Mouse (Mus musculus) spleen, adult 2 months (tissue): ENCODE measurements around the gene 9230104L09Rik. TPM values are rescaled to one million over a fixed set of nuclear protein-coding genes. Genes with fewer than 3 reads are reported as not detected.

Experiments
- DNase-seq, 2 experiments: peaks; one replicate each; pipeline versions ENCODE4 v3.0.0 to v3.0.0-alpha.2; 2012 to 2021; ENCODE audit warnings: low spot score in 2 of 2, low read depth in 1 of 2
- H3K27ac ChIP-seq: fragments of 200-500 bp; 2 replicates; pipeline ENCODE4 v1.5.1; 2012; ENCODE audit warnings: low read length, inconsistent platforms; ENCODE audit not compliant: insufficient read depth
- H3K27me3 ChIP-seq: fragments of 200-500 bp; 2 replicates; pipeline ENCODE4 v1.6.1; 2012; ENCODE audit warnings: mild to moderate bottlenecking, moderate library complexity, low read length, inconsistent platforms; ENCODE audit not compliant: control insufficient read depth, insufficient read depth
- H3K36me3 ChIP-seq: fragments of 200-500 bp; 2 replicates; pipeline ENCODE4 v1.6.1; 2012; ENCODE audit warnings: mild to moderate bottlenecking, low read length, inconsistent platforms; ENCODE audit not compliant: control insufficient read depth, insufficient read depth
- H3K4me1 ChIP-seq: fragments of 200-500 bp; 2 replicates; pipeline ENCODE4 v1.6.1; 2011; ENCODE audit warnings: inconsistent platforms; ENCODE audit not compliant: control insufficient read depth, insufficient read depth, insufficient read length
- H3K4me3 ChIP-seq: fragments of 200-500 bp; 2 replicates; pipeline ENCODE4 v1.5.1; 2011; ENCODE audit warnings: mild to moderate bottlenecking, inconsistent platforms; ENCODE audit not compliant: insufficient read depth, insufficient read length; ENCODE audit errors: extremely low read depth
- CTCF ChIP-seq: fragments of 200-500 bp; IDR thresholded peaks from 2 replicates; pipeline ENCODE4 v1.5.1; 2011; ENCODE audit warnings: mild to moderate bottlenecking, inconsistent platforms; ENCODE audit not compliant: insufficient read depth, insufficient read length, insufficient replicate concordance; ENCODE audit errors: extremely low read depth
- POLR2A ChIP-seq: fragments of 200-500 bp; IDR thresholded peaks from 2 replicates; pipeline ENCODE4 v1.6.1; 2011; ENCODE audit warnings: low read depth, low read length, inconsistent platforms
- WGBS: fragments of 180-500 bp; shearing (Covaris S2); methylation state at CpG from one replicate; pipeline ENCODE4 v1.1.7; 2018; 5-methylcytosine and 5-hydroxymethylcytosine counted together
- polyA plus RNA-seq: library from polyadenylated mRNA; depleted of rRNA; stranded (reverse); fragments of >200 nt; gene quantifications from 2 replicates; pipeline ENCODE4 v1.2.3, GENCODE M21; 2012; rRNA removed

Gene 9230104L09Rik
- polyA plus RNA-seq, 1 experiment = not detected

GRCm38 (mm10) chr2:148825986-148826385, 38.9 kb downstream of the 9230104L09Rik start:
- Histone ChIP-seq H3K27ac (no peak overlapping the region), H3K27me3 (no peaks in the 10 kb centered on the region), H3K4me3 (no peak overlapping the region), H3K36me3 (no peaks in the 10 kb centered on the region), H3K4me1 (no peaks in the 10 kb centered on the region)
- WGBS = 74% methylated on average over 1 of the region's 1 CpGs
- TF ChIP-seq POLR2A = no peak
- DNase-seq = no peak

GRCm38 (mm10) chr2:148819909-148820308, 44.9 kb downstream of the 9230104L09Rik start, which contains the start of gene Cst13:
Cst13 (plus strand) TSS chr2:148820081.
- TF ChIP-seq CTCF (no peak), POLR2A (no peak)
- Histone ChIP-seq H3K4me3 (no peak within 1 kb of the TSS), H3K4me1 (no peaks in the 10 kb centered on the region), H3K27ac (no peak within 1 kb of the TSS), H3K27me3 (no peaks in the 10 kb centered on the region), H3K36me3 (no peaks in the 10 kb centered on the region)
- no peak for DNase-seq

GRCm38 (mm10) chr2:148806696-148807095, 58.1 kb downstream of the 9230104L09Rik start:
- H3K36me3 ChIP-seq = no peaks in the 10 kb centered on the region
- no peak overlapping the region for H3K4me3 ChIP-seq
- no peaks in the 10 kb centered on the region for H3K27me3 ChIP-seq
- TF ChIP-seq POLR2A (no peak), CTCF (no peak)
- no peaks in the 10 kb centered on the region for H3K4me1 ChIP-seq
- 74% methylated on average over 6 of the region's 6 CpGs for WGBS
- no peak overlapping the region for H3K27ac ChIP-seq
- DNase-seq = no peak

- DNase-seq = no peak
- TF ChIP-seq CTCF (no peak), POLR2A (no peak)
- H3K27me3 ChIP-seq = no peaks in the 10 kb centered on the region
- 16% methylated on average over 3 of the region's 3 CpGs for WGBS
- H3K36me3 ChIP-seq = no peaks in the 10 kb centered on the region
- no peak overlapping the region for H3K27ac ChIP-seq
- H3K4me1 ChIP-seq = no peaks in the 10 kb centered on the region
- H3K4me3 ChIP-seq = no peak overlapping the region
These were observed 63.3 kb downstream of the 9230104L09Rik start for GRCm38 (mm10) chr2:148801491-148801921.

GRCm38 (mm10) chr2:148798485-148798884, 66.4 kb downstream of the 9230104L09Rik start, which contains the start of gene Cst8:
Cst8 (plus strand) TSS chr2:148798785.
- TF ChIP-seq POLR2A = no peak
- no peak for TF ChIP-seq CTCF
- H3K36me3 ChIP-seq = no peaks in the 10 kb centered on the region
- WGBS = 70% methylated on average over 1 of the region's 1 CpGs
- DNase-seq = no peak
- H3K4me3 ChIP-seq = no peak within 1 kb of the TSS
- H3K27ac ChIP-seq = no peak within 1 kb of the TSS
- no peaks in the 10 kb centered on the region for H3K4me1 ChIP-seq
- no peaks in the 10 kb centered on the region for H3K27me3 ChIP-seq

Other genes with a start within 250 kb of the 9230104L09Rik start
- 16.4 and 17.7 TPM in 2 replicates for gene Nxt1, start 192.4 kb downstream of the 9230104L09Rik start, polyA plus RNA-seq
- 2.6 and 2.9 TPM in 2 replicates for gene Gzf1, start 184.0 kb downstream of the 9230104L09Rik start, polyA plus RNA-seq
- 0.13 and 0.15 TPM in 2 replicates for gene Napb, start 132.6 kb downstream of the 9230104L09Rik start, polyA plus RNA-seq
- not detected in 2 replicates for gene Cstl1, start 114.7 kb downstream of the 9230104L09Rik start, polyA plus RNA-seq
- gene Cst11, start 93.5 kb downstream of the 9230104L09Rik start, polyA plus RNA-seq = not detected in 2 replicates
- not detected in 2 replicates for gene 8030411F24Rik, start 83.0 kb downstream of the 9230104L09Rik start, polyA plus RNA-seq
- not detected in 2 replicates for gene Cst12, start 75.7 kb downstream of the 9230104L09Rik start, polyA plus RNA-seq
- gene Cst8, start 66.3 kb downstream of the 9230104L09Rik start, polyA plus RNA-seq = not detected in 2 replicates
- not detected in 2 replicates for gene Cst13, start 45.0 kb downstream of the 9230104L09Rik start, polyA plus RNA-seq
- gene Cst9, start 29.9 kb downstream of the 9230104L09Rik start, polyA plus RNA-seq = not detected in 2 replicates
- 742 and 822 TPM in 2 replicates for gene Cst3, start 10.7 kb upstream of the 9230104L09Rik start, polyA plus RNA-seq
- not detected in 2 replicates for gene Gm1330, start 138.2 kb upstream of the 9230104L09Rik start, polyA plus RNA-seq
- gene Gm10750, start 152.2 kb upstream of the 9230104L09Rik start, polyA plus RNA-seq = not detected in 2 replicates